Mouse (Mus musculus) spleen, postnatal 36 days (tissue): Measurements from ENCODE around the gene Pla2g4e.

Experiments
- DNase-seq, 2 experiments: peaks; one replicate each; pipeline ENCODE4 v3.0.0; 2022; ENCODE audit warnings: low spot score in 2 of 2, mixed read lengths in 1 of 2

The Pla2g4e gene

DNA sequence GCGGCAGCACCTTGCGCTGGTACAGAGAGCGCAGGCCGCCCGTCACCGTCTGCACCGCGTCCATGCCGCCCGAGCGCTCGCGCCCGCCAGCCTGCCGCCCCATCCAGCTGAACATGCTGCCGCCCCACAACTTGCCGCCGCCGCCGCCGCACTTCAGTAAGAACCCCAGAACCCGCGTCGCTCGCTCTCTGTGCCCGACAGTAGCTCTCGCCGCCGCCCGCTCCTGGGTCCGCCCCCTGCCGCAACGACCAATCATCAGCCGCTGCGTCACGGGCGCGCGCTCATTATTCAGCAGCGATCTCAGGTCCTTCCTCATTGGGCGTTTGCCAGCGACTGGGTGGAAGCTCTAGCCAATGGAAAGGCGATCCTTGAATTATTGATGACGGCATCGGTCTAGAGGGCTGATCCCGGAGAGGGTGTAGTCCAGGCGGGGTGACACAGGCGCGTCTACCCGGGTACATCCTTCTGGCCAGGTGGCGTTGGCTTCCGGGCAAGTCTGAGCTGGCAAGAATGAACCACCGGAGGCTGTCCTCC, 90.7 kb downstream of the Pla2g4e start, which contains the start of gene Ehd4:
Gene Ehd4 (minus strand): TSS at position 246 of the 534 bp plus-strand sequence.
- DNase-seq: peak; percentile 99

DNA sequence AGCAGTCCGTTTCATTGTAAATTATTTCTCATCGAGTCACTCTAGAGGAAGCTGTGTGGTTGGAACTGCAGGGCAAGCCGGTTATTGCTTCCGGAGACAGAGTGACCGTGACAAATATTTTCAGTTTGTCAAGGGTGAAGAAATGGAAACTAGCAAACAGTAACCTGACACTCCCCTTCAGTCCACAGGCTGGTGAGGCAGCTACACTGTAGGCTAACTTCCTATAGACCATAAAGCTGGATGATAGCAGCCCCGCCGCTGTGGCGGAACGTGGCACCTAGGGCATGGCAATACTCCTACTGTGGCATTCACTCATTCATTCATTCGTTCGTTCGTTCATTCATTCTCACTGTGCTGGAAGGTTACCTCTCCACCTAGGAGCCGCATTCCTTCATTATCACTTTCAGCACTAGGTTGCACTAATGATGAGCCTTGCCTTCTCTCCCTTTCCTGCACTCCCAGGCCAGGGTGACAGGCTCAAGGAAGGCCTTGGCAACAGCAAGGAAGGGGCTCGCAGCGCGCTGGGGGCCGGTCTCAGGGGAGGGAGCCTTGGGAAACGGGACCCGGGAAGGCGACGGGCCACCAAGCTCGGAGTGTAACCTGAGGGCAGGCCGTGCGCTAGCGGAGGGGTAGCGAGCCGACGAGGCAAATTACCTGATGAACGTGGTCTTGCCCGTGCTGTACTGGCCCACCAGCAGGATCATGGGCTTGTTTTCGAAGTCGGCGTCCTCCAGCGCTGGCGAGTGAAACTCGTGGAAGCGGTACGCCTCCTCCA, 91.4 kb downstream of the Pla2g4e start:
- DNase-seq: peak; percentile 47 to 51

DNA sequence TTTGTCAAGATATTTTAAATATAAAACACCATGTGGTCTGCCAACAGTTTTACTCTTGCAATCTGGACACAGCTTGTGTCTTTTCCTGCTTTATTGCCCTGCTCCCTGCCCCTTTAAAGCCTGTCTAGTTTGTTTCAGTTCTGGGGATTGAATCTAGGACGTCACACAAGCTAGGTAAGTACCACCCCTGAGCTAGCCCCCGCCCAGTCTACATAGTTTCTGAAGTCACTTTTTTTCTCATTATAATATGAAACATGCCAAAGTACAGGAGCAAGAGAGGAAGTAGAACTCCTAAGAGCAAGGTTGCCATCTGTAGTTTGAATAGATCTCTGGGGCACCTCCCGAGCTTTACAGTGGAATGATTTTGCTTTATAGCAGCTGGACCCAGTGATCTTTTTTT, 94.6 kb downstream of the Pla2g4e start:
- DNase-seq: peak; percentile 29 to 41

DNA sequence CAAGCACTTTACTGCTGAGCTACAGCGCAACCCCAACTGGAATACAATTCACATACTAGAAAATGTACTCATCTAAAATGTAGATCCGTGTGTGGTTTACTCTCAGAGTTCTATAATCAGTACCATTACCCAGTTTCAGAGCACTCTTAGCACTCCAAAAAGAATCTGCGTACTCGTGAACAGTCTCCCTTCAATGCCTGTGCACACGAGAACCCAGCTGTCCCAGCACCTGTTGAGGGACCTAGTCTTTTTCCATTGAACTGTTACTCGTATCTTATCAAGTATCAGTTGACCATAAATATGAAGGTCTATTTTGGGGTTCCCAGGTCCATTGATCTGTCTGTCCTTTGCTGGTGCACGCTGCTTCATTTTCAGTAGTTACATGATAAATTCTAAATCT, 95.5 kb downstream of the Pla2g4e start:
- DNase-seq: no peak

DNA sequence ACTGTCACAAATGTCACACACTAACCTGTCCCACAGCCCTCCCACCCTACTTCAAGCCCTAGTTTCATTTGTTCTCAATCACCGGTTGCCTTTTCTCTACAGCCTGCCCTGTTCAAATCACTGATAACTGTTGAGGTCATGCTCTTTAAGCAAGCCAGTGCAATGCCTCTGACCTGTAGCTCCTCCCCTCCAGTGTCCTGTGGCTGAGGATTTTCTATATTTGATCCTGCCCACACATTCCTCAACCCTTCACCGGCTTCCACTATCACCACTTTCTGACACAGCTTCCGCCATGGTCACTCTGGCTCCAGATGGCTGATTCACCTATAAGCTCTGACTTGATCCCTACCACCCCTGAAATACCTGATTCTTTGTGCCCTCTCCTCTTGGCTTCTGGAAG, 97.1 kb downstream of the Pla2g4e start:
- DNase-seq: no peak

DNA sequence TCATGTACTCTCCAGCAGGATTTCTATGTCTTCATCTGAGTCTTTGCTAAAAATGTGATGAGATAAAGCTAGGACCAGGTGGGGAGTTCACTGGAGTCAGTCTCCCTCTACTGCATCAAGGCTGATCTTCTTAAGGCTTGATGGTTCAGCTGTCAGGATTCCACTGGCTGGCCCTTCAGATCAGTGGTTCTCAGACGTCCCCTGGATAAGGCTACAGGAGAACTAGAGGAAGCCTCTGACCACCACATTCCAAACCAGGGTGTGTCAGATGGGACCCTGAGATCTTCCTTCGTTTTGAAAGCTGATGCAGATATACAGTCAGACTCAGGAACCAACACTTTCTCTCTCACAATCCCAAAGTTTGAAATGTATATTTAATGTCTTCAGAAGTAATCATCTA, 97.8 kb downstream of the Pla2g4e start:
- DNase-seq: no peak

DNA sequence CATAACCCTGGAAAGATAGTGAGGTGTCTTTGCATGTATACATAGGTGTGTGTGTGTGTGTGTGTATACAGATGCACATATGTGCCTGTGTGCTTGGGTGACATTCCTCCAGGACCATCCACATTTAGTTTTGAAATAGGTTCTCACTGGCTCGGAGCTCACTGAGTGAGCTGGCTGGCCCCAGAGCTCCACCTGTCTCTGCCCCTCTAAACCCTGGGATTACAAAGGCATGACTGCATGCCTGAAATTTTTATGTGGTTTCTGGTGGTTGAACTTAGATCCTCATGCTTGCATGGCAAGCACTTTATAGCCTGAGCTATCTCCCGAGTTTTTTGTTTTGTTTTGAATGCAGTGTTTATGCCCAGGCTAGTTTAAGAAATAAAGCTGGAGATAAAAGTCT, 98.6 kb downstream of the Pla2g4e start:
- DNase-seq: no peak

DNA sequence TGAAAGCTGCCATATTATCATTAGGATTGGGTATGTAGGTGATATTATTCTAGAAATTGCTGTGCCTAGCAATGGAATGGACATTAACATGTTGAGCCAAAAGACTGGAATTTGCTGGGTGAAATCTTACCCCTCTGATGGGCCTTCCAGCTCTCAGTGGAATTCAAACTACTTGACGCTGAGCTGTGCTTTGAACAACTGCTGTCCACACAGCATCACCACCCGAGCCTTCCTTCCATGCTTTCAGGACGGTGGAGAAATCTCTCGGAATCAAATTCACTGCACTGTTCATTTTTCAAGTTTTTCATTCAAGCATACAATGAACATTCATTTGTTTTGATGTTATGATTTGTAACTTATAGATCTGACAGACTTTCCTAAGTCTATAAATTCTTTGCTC, 100.7 kb downstream of the Pla2g4e start:
- no peak for DNase-seq

DNA sequence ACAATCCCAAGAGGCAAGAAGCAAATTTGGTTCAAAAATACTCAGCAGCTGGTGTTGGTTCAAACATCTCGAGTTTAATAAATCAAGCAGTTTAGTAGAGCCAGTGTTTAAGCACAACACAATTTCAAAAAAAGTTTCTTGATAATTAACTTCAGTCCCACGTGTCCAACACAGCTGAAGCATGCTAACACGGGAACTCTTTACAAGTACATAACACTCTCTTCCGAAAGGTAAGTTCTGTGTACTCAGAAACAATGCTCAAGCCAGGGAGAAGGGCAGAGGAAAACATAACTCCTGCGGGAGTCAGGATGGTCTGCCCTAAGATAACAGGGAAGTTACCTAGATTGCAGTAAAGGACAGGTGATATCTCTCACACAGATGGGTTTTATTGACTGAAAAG, 102.8 kb downstream of the Pla2g4e start:
- no peak for DNase-seq

DNA sequence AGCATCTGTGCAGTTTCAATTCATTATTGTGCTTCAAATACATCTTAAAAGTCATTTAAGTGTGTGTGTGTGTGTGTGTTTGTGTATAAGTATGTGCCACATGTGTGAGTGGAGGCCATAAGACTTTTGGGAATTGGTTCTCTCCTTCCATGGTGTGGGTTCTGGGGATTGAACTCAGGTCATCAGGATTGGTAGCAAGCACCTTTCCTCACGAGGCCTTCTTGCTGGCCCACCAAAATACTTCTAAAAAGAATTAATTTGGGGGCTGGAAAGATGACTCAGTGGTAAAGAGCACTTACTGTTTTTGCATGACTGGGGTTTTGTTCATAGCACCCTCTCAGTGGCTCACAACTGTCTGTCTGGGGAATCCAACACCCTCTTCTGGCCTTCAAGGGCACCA, 103.5 kb downstream of the Pla2g4e start:
- no peak for DNase-seq

DNA sequence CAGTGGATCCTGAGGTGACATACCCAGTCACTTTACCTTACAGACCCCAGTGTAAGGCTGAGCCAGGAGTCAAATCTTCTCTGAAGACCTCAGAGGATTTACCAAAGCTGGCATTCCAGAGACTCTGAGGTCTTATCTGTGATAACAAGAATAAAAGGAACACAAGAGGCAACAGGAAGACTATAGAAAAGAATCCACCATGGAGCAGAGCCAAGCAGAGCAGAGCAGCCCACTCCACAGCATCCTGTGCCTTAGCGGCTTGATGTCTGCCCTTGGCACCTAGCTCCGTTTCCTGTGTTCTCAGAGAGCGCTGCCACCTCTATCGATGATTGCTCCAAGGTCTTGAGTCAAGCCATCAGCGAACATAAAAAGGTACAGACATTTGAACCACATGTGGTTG, 104.8 kb downstream of the Pla2g4e start:
- DNase-seq: no peak

DNA sequence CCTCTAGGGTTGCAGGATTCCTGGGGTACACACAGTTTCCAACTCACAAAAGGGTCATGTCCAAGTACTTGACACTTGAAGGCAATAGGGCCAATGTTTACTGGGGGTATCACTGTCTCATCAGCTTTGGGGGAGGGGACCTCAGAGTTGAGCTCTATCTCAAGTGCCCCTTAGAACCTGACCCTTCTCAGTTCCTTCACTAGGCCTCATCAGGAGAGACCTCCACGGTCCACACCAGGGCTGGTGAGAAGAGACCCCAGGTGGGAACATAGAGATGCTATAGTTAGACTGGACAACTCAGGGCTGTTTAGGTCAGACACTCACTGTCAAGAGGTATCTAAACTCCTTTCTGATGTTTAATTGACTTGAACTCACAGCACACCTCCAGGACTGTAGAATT, 106.0 kb downstream of the Pla2g4e start:
- no peak for DNase-seq

DNA sequence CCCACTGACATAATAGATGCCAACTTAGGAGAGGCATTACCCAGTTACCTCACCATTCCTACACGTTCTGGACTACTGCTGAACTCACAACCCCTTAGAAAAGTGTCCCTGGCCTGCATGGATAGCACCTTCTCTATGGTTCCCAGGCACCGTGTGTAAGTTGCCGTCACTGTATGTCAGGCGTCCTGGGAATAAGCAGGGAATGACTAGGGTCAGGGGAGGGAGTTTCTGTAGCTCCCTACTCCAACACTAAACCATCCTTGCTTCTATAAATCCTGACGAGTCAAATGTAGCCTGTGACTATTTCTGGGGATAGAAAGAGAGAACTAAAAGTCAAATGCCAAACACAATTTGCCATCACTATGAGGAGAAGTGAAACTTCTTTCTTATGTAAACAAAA, 107.9 kb downstream of the Pla2g4e start:
- DNase-seq: no peak

DNA sequence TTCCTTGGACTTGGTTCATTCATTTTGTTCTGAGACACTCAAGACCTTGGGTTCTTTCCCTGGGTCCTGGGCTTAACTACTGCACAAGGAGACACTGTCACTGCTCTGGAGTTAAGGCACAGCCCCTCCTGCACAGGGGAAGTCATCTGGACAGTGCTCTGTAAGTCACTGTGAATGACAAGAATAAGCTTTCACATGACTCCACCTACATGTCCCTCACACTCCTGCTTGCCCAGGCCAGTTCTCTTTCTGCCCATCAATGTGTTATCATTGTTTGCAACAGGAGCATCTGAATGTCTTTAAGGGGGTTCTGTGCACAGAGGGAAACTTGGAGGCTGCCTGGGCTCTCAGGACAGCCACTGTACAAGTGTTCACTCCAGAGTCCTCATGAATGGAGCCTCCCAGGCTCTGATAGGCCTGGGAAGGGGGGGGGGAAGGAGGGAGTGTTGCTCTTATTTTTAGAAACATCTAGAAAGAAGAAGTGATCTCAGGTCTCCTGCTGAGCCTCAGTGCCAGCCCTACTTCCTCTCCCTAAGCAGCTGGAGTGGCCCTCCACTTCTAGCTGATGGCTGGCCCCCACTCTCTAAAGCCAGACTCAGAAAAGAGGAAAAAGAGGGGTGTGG, 110.6 kb downstream of the Pla2g4e start:
- DNase-seq: peak; percentile 63 to 69

DNA sequence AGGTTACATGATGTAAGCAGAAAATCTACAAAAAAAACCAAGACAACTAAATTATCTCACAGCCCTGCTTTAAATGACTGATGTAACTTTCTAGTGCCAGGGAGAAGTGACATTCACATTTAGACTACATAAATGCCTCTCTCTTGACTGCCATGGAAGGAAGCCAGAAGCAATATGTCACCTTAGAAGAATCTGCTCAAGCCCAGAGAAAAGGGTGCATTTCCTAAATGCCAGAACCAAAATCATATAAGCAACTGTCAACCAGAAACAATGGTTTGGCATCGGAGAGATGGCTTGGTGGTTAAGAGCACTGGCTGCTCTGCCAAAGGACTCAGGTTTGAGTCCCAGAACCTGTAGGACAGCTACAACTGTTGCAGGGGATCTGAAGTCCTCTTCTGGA, 113.3 kb downstream of the Pla2g4e start:
- DNase-seq: no peak

DNA sequence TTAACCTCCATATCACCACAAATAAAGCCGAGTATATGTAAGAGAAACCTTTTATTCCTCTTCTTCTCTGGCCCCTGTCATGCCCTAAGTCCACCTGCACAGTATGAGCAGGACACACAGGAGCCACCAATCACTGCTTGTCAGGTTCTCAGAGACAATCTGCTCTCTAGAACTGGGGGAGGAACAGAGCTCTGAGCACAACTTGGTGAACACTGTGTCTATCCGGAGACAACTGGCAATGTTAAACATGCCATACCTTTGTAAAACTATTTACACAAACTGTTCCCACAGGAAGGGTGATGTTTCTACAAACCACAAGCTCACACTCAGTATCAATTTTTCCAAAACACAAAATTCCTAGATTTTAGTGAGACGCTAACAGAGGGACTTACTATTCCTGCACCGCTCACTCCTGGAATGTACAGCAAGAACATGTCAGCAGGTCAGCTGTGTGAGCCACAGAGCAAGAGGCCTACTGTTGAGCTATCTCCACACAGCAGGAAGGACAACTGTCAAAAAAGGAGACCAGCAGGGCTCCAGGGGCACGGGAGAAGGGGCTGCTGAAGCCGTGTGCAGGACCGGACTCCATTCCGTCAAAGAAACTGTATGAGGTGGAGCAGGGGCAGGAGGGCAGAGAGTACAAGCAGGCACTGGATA, 115.8 kb downstream of the Pla2g4e start:
- DNase-seq: no peak

DNA sequence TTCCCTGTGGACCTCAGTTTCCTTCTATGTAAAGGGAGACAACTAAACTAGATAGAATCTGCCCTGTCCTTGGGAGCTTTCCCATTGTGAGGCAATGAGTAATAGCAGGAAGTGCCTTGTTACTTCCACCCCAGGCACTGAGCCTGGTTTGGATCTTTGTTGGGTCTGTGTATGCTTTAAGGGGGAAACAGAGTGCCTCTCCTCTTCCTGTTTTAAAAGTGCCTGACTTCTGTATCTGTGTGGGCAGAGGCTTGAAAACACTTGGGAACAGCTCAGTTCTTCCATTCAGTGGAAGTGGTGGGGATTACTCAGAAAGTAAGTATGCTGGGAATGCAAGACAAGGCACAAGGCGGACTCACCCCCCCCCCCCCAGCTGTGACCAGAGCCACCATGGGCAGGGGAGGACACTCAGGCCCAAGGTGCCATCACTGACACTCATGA, 116.5 kb downstream of the Pla2g4e start:
- DNase-seq: peak in 1 of 2 experiments; percentile 26

DNA sequence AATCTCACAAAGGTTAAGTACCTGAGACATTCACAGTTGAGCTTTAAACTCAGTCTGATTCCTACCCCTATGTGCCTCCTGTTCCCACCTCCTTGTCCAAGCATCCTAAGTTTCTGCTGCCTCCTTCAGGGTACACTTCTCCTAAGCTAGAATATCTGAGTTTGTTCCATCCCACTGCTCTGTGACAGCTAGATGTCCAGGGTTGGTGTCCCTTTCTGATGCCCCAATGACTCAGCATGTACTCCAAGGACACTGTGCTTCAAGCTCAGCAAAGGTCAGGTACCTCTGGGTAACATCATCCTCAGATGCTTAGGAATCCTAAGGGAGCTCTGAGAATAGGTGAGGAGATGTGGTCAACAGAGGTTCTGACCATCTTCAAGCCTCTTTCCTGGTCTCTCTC, 117.1 kb downstream of the Pla2g4e start:
- no peak for DNase-seq

DNA sequence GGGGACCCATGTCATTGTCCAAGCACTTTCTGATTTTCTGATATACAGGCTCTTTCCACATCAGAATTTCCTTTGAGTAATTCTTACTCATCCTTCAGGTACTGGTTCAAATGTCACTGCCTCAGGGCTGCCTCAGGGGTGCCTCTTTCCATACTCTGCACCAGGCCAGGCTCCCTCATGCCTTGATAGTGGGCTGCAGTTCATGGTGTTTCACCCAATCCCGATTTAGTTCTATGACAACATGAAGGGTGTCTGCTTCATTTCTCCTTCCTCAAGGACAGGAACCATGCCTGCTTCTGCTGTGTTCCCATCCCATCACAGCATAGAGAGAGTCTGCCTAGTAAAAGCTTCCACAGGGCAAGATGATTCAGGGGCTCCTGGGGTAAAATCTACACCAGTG, 118.2 kb downstream of the Pla2g4e start:
- no peak for DNase-seq

DNA sequence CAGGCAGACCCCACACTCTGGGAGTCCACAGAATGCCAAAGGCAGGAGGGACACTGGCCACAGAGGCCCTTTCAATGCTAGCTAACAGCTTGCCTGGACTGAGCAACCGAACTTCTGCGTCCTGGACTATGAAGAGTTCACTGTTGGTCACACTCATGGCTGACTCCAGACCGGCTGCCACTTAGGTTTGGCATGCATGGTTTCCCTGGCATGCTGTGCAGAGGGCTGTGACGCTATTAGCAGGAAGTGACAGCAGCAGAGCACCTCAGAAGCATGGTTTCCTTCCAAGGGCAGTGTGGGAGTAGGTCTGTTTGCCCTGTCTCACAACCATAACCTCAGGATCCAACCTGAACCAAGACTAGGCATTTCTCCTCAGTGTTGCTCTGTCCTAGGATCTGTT, 118.7 kb downstream of the Pla2g4e start:
- peak in 1 of 2 experiments; percentile 22 for DNase-seq

DNA sequence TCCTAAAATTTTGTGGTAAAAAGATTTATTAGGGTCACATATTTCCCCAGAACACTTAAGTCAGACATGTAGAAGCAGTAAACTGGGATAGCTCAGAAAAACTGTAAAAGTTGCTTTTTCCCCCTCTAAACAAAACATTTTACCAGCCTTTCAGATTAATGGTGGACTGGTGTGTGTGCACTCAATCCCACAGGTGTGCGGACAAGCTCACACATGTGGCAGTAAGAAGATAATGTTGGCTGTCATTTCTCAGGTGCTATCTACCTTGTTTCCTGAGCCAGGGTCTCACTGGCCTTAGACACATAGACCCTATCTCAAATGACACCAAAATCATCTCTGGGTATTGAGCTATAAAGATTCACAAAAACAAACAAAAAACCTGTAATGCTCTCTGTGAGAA, 119.7 kb downstream of the Pla2g4e start:
- no peak for DNase-seq

DNA sequence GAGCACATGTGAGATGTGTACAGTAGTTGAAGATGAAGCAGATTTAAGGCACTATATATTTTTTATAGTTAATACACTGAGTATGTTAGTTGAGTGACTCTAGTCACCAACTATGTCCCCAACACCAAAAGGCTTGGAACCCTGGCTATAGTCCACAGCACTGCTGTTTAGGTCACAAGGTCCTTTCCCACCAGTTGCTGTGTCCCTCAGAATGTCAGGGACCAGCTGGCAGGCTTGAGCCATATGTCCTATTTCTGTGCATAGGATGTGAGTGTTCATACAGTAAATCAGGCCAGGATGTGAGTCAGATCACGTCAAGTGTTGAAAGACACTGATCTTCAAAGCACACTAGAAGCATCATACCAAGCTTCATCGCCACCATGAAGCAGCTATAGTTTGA, 120.2 kb downstream of the Pla2g4e start:
- no peak for DNase-seq

DNA sequence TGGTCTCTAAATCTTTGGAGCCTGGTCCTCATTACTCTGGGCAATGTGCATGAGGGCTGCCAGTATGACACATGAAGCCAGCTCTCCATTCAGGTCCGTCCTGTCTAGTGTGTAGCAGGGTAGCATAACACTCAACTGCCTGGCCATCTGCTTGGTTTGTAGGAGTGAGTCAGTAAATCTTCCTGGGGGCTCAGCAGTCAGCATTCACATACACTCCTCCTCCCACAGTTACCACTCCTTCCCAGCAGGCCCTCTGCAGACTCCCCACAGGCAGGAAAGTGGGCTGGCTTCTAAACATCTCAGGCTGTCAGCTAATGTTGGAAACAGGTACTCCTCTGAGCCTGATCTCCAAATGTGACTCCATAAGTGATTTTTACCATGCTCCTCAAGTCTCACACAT, 121.0 kb downstream of the Pla2g4e start:
- DNase-seq: no peak
